Mouse (Mus musculus) midbrain, embryonic 13.5 days (tissue): ENCODE measurements at regions not wholly inside any gene's neighbourhood (a gene's known extent, or its start where the extent isn't known, plus 50 kb on each side); places are given as distances from the start of the nearest gene placed in this dataset.
"Not testable (repeated sequence)": the region's sequence is repeated elsewhere in the genome, so short reads cannot be mapped to it uniquely, and the experiment has no call there.

Experiments used
- ATAC-seq: fragments of 200-750 bp; cut with Nextera tagmentation; 2 replicates; pipeline ENCODE4 v1.8.0; 2017; ENCODE audit warnings: mild to moderate bottlenecking, moderate TSS enrichment, moderate library complexity
- H3K27ac ChIP-seq: fragments of 300-500 bp; sonication (generic); 2 replicates; pipeline ENCODE4 v1.5.1; 2015; ENCODE audit warnings: inconsistent platforms, mild to moderate bottlenecking, moderate library complexity
- H3K27me3 ChIP-seq: fragments of 300-500 bp; sonication (generic); 2 replicates; pipeline ENCODE4 v1.6.1; 2015; ENCODE audit warnings: mild to moderate bottlenecking, inconsistent platforms
- H3K36me3 ChIP-seq: fragments of 300-500 bp; sonication (generic); 2 replicates; pipeline ENCODE4 v1.6.1; 2015; ENCODE audit warnings: mild to moderate bottlenecking, inconsistent platforms
- H3K4me1 ChIP-seq: fragments of 300-500 bp; sonication (generic); replicated peaks from 2 replicates; pipeline ENCODE4 v1.6.1; 2015; ENCODE audit warnings: inconsistent platforms
- H3K4me2 ChIP-seq: fragments of 300-500 bp; sonication (generic); replicated peaks from 2 replicates; pipeline ENCODE4 v1.6.1; 2015; ENCODE audit warnings: moderate library complexity, mild to moderate bottlenecking, inconsistent platforms
- H3K4me3 ChIP-seq: fragments of 300-500 bp; sonication (generic); replicated peaks from 2 replicates; pipeline ENCODE4 v1.5.1; 2015; ENCODE audit warnings: mild to moderate bottlenecking, inconsistent platforms
- H3K9ac ChIP-seq: fragments of 300-500 bp; sonication (generic); replicated peaks from 2 replicates; pipeline ENCODE4 v1.6.1; 2015; ENCODE audit warnings: mild to moderate bottlenecking, inconsistent platforms
- H3K9me3 ChIP-seq: fragments of 300-500 bp; sonication (generic); 2 replicates; pipeline ENCODE4 v1.6.1; 2016; ENCODE audit warnings: mild to moderate bottlenecking, inconsistent platforms
- WGBS: fragments of 180-500 bp; shearing (Covaris S2); methylation state at CpG from one replicate; pipeline ENCODE4 v1.1.7; 2015; 5-methylcytosine and 5-hydroxymethylcytosine counted together

DNA sequence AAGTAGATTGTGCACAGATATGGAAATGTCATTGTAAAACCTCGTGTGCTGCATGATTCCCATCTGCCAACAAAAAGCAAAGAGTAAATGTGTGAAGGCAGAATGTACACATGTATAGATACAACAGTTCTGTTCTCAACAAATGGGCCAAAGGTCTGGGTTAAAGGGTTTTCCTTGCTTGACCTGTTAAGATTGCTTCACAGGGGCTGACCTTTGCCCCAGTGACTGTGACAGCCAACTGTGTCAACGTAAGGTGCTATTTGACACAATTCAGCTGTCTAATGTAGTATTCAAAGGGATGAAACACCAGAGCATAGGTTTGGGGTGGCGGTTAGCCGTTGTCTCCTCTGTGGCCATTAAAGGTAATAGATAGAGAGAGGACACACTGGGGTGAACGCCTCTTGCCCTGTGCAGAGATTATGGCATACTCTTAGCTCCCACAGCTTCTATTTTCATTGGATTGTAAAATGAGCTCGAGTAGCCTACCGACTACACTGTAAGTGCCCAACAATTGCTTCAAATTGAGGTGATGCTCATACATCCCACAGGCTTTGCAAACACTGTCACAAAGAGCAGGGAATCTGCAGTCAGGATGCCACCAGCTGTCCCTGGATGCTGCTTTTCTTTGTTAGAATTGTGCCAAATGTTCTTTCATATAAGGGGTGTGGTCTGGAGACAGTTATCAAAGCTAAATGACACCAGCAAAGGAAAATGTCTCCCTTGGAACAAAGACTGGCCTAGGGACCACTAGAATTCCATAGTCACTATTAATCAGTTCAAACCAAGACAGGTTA lies 513.0 kb upstream of the Gulo start:
- no peak for ATAC-seq
- Histone ChIP-seq H3K27me3 (no peaks in the 10 kb centered on the region), H3K4me3 (no peak overlapping the region), H3K36me3 (no peaks in the 10 kb centered on the region), H3K9ac (no peak overlapping the region), H3K4me1 (peaks cover 13% of the 10 kb centered on the region), H3K27ac (peak overlapping the region; percentile 62), H3K9me3 (no peaks in the 10 kb centered on the region), H3K4me2 (no peak overlapping the region)
- 61% methylated on average over 7 of the region's 7 CpGs for WGBS

DNA sequence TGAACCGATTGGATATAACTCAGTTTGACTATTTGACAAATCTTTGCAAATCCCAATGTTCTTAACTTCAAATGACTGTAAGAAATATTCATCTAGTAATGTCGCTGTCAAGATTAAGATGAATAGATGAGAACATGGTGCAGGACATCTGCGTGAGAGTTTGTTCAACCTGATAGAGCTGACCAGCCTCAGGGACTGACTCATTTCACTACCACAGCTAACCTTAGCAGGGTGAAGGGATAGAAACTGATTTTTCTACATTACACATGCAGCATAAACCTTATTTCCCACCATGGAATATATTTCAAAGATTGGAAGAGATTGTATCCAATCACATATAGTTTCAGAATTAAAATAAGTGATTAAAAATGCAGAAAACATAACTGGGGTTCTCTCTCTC lies 507.8 kb upstream of the Gulo start:
- Histone ChIP-seq H3K4me2 (no peak overlapping the region), H3K9ac (no peak overlapping the region), H3K4me1 (no peaks in the 10 kb centered on the region; the same call in 1 of the 2 replicates), H3K36me3 (no peaks in the 10 kb centered on the region), H3K27ac (no peak overlapping the region), H3K9me3 (no peaks in the 10 kb centered on the region), H3K4me3 (no peak overlapping the region), H3K27me3 (no peaks in the 10 kb centered on the region)
- WGBS = 91% methylated on average over 3 of the region's 3 CpGs
- ATAC-seq = no peak

DNA sequence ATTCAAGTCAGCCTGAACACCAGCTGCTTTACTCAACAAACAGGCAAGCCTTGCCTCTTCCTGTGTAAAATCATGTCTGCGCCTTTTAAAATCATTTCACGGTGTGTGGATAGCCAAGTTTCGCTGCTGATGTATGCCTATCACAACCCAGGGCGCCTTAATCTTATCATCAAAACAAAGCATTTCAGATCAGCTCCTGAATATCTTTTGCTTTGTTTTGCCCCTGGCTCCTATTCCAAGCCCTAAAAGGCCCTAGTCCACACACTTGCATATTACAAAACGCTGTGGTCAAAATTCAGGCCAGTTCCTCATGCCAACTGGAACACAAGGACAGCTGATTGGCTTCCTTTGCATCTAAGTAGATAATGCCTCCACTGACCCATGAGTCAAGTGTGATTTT lies 501.7 kb upstream of the Gulo start:
- peak overlapping the region; percentile 19; the same call in 1 of the 2 replicates for H3K27ac ChIP-seq
- H3K36me3 ChIP-seq = no peaks in the 10 kb centered on the region
- H3K9ac ChIP-seq = no peak overlapping the region
- no peak overlapping the region for H3K4me2 ChIP-seq
- no peak for ATAC-seq
- no peaks in the 10 kb centered on the region for H3K9me3 ChIP-seq
- WGBS = 43% methylated on average over 5 of the region's 5 CpGs
- peaks cover 9% of the 10 kb centered on the region for H3K4me1 ChIP-seq
- no peak overlapping the region for H3K4me3 ChIP-seq
- H3K27me3 ChIP-seq = no peaks in the 10 kb centered on the region

DNA sequence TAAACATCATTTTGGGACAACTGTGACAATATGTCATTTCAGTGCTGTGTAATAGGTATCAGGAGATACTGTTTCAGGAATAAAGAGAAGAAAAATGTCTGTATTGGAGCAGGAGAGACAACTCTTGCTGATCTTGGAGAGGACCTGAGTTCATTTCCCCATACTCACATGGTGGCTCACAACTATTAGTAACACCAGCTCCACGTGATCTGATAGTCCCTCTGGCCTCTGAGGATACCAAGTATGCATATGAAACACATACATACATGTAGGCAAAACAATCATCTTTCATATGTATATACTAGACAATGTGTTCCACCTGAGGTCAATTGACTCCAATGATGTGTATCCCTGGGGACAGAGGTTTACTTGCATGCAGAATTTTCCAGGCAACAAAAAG lies 501.2 kb upstream of the Gulo start:
- Histone ChIP-seq H3K9me3 (no peaks in the 10 kb centered on the region), H3K4me2 (no peak overlapping the region), H3K9ac (no peak overlapping the region), H3K36me3 (no peaks in the 10 kb centered on the region), H3K27ac (peak overlapping the region; percentile 19; the same call in 1 of the 2 replicates), H3K27me3 (no peaks in the 10 kb centered on the region), H3K4me1 (peaks cover 9% of the 10 kb centered on the region), H3K4me3 (no peak overlapping the region)
- 63% methylated on average over 1 of the region's 1 CpGs for WGBS
- ATAC-seq = no peak

DNA sequence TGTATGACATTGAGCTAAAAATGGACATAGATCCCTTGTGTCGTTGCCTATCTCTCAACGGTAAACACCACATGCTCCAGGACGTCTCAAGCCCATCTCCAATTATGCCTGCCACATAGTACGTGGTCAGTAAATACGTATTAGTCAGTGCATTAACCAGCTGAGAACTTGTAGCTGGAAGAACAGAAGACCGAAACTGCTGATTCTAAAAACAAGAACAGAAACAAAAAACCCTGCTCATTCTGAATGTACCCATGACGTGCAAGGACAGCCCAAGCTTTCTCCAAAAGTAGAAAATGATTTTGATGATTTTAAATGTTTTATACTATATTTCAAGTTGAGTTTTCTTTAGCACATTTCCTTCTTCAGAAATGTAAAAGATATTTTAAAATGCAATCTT lies 500.7 kb upstream of the Gulo start:
- H3K27ac ChIP-seq = no peak overlapping the region
- no peaks in the 10 kb centered on the region for H3K36me3 ChIP-seq
- no peaks in the 10 kb centered on the region for H3K9me3 ChIP-seq
- ATAC-seq = no peak
- 94% methylated on average over 7 of the region's 7 CpGs for WGBS
- no peak overlapping the region for H3K4me2 ChIP-seq
- H3K4me3 ChIP-seq = no peak overlapping the region
- H3K9ac ChIP-seq = no peak overlapping the region
- H3K4me1 ChIP-seq = peaks cover 9% of the 10 kb centered on the region
- H3K27me3 ChIP-seq = no peaks in the 10 kb centered on the region

DNA sequence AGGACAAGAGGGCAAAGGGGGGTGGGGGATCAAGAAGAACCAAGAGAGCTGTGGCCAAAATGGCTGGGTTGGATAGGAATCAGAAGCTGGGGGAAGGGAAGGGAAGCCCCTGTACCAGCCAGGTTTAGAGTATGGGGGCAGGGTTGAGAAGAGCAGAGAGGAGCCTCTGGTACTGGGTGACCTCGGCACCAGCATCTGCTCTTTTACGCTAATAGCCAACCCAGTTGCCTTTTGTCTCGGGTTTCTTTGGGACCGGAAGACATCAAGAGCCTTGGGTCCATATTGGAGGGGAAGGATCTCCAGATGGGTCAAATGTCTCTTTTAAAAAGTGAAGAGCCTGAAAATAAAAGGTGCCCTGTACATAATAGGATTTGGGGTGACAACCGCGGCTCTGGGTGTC lies 493.0 kb upstream of the Gulo start:
- no peak overlapping the region for H3K4me3 ChIP-seq
- no peak overlapping the region for H3K4me2 ChIP-seq
- no peak overlapping the region for H3K9ac ChIP-seq
- H3K27ac ChIP-seq = no peak overlapping the region
- peaks cover 32% of the 10 kb centered on the region for H3K4me1 ChIP-seq
- 83% methylated on average over 6 of the region's 6 CpGs for WGBS
- ATAC-seq = no peak
- no peaks in the 10 kb centered on the region for H3K27me3 ChIP-seq
- H3K9me3 ChIP-seq = no peaks in the 10 kb centered on the region
- no peaks in the 10 kb centered on the region for H3K36me3 ChIP-seq

DNA sequence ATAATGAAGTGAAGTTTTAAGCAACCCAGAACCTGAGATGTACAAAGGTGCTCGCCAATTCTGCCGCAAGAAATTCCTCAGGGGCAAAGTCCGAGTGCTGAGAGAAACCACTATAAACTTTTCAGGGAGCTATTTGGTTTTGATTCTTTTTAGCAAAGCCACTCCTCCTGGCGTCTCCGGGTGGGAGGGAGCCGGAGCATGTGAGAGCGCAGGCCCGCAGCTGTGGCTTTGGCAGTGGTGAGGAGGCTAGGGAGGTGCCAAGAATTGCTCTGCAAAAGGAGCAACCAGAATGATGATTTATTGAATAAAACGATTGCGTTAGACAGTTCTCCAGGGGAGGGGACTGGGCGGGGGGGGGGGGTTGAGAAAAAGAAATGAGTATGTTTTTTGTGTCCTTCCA lies 490.9 kb upstream of the Gulo start:
- WGBS = 12% methylated on average over 11 of the region's 11 CpGs
- Histone ChIP-seq H3K4me3 (no peak overlapping the region), H3K9ac (no peak overlapping the region), H3K4me1 (peaks cover 46% of the 10 kb centered on the region), H3K36me3 (no peaks in the 10 kb centered on the region), H3K27me3 (no peaks in the 10 kb centered on the region), H3K9me3 (no peaks in the 10 kb centered on the region), H3K4me2 (0 out of 2 replicates have a peak overlapping the region, but pooled peaks have one; percentile 21), H3K27ac (0 out of 2 replicates have a peak overlapping the region, but pooled peaks have one; percentile 1)
- ATAC-seq = peak; percentile 60

DNA sequence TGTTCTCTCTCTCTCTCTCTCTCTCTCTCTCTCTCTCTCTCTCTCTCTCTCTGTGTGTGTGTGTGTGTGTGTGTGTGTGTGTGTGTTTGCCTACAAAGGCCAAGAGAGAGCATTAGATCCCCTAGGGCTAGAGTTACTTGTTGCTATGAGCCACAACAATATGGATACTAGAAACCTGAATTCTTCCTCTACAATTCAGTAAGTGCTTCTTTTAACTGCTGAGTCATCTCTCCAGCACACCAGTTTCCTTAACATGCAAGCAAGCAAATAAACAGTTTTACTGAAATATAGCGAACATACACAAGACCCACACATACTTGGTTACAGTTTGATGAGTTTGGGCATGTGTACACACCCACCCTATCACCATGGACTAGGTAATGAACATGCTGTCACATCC lies 486.1 kb upstream of the Gulo start:
- 71% methylated on average over 1 of the region's 1 CpGs for WGBS
- no peak for ATAC-seq
- Histone ChIP-seq H3K27me3 (no peaks in the 10 kb centered on the region), H3K4me1 (peaks cover 53% of the 10 kb centered on the region), H3K36me3 (no peaks in the 10 kb centered on the region), H3K27ac (peak overlapping the region; percentile 91), H3K9ac (no peak overlapping the region), H3K9me3 (no peaks in the 10 kb centered on the region), H3K4me2 (no peak overlapping the region), H3K4me3 (no peak overlapping the region)

DNA sequence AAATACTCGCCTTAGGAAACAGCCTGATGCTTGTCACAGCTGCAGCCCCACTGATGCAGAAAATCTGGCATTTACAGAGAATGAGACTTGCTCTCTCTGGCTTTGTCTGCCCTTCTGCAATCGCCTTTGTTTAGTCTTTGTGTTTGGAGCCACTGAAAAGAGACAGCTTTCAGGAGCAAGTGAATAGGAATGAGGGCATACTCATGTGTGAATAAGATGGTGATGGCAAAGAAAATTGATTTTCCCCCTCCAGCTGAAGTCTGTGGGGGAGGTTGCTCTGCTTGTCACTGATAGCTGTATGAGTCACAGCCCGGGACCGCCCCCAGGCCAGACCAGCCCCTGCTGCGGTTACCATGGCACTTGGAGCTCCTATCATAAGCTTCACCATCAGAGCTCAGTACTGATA lies 485.5 kb upstream of the Gulo start:
- peak overlapping the region; percentile 11; the same call in 1 of the 2 replicates for H3K4me2 ChIP-seq
- 2% methylated on average over 5 of the region's 5 CpGs for WGBS
- peak; percentile 99 for ATAC-seq
- no peak overlapping the region for H3K4me3 ChIP-seq
- peaks cover 46% of the 10 kb centered on the region for H3K4me1 ChIP-seq
- no peaks in the 10 kb centered on the region for H3K27me3 ChIP-seq
- H3K9ac ChIP-seq = no peak overlapping the region
- H3K27ac ChIP-seq = peak overlapping the region; percentile 91
- H3K36me3 ChIP-seq = no peaks in the 10 kb centered on the region
- no peaks in the 10 kb centered on the region for H3K9me3 ChIP-seq

DNA sequence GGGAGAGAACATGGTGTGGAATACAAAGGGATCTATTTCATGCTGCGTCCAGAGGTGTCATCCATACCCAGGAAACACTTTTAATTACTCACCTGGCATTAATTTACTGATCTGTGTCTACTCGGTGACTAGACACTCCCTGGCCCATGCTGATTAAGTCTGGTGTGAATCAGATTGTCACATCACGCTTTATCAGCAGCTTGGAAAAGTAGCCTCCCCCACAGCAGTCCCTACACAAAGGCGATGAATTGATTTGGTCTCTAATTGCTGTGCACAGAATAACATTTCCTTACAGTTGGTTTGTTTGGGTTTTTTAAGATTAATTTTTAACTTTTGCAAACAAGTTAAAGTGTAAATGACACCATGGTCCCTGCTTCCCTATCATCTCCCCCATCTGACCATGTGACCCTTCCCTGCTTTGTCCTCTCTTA lies 484.7 kb upstream of the Gulo start:
- 4% methylated on average over 4 of the region's 4 CpGs for WGBS

DNA sequence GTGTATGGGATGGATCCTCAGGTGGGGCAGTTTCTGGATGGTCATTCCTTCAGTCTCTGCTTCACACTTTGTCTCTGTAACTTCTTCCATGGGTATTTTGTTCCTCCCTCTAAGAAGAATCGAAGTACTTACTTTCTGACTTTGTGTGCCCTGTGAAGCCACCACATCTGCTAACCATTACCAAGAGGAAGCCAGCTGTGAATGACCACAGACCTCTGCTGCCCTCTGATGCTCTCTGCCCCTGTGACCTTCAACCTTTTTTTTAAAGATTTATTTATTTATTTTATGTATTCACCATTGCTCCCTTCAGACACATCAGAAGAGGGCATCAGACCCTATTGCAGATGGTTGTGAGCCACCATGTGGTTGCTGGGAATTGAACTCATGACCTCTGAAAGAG lies 475.7 kb upstream of the Gulo start:
- 100% methylated on average over 1 of the region's 1 CpGs for WGBS
- H3K4me2 ChIP-seq, H3K9ac ChIP-seq, H3K27ac ChIP-seq, H3K27me3 ChIP-seq, H3K4me1 ChIP-seq, H3K9me3 ChIP-seq, H3K4me3 ChIP-seq, ATAC-seq, H3K36me3 ChIP-seq: not testable (repeated sequence)

More for the DNA sequence above, 484.7 kb upstream of the Gulo start:
- peak overlapping the region; percentile 25 for H3K4me2 ChIP-seq
- H3K9me3 ChIP-seq = no peaks in the 10 kb centered on the region
- H3K4me1 ChIP-seq = peaks cover 42% of the 10 kb centered on the region
- H3K36me3 ChIP-seq = no peaks in the 10 kb centered on the region
- peak overlapping the region; percentile 91 for H3K27ac ChIP-seq
- H3K9ac ChIP-seq = peak overlapping the region; percentile 45; the same call in 1 of the 2 replicates
- H3K4me3 ChIP-seq = no peak overlapping the region
- H3K27me3 ChIP-seq = no peaks in the 10 kb centered on the region
- ATAC-seq = peak; percentile 19

DNA sequence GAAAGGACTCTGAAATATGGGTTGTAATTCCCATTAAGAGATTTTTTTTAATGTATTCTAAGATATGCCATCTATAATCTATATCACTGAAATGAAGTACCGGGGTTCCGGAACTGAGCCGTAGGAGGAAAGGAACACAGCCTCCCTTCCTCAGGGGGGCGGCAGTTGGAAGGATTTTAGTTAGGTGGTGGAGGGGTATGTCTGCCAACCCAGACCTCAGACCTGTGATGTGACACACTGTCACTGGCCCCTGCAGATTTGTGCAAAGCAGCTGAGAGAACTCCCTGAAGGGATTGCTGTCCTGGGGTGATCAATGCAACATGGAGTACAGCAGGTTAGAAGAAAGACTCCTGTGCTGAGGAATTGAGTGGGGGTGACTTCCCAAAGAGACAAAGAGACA lies 470.2 kb upstream of the Gulo start:
- WGBS = 74% methylated on average over 4 of the region's 4 CpGs
- no peak overlapping the region for H3K4me3 ChIP-seq
- H3K4me1 ChIP-seq = peaks cover 14% of the 10 kb centered on the region
- peaks cover 6% of the 10 kb centered on the region; the same call in 1 of the 2 replicates for H3K9me3 ChIP-seq
- no peak overlapping the region for H3K4me2 ChIP-seq
- ATAC-seq = no peak
- H3K9ac ChIP-seq = no peak overlapping the region
- H3K36me3 ChIP-seq = no peaks in the 10 kb centered on the region
- H3K27ac ChIP-seq = peak overlapping the region; percentile 30; the same call in 1 of the 2 replicates
- H3K27me3 ChIP-seq = no peaks in the 10 kb centered on the region
